Mouse (Mus musculus): ENCODE measurements around the gene Hoxa1. TPM values are rescaled to one million over a fixed set of nuclear protein-coding genes. Genes with fewer than 3 reads are reported as not detected.

The Hoxa1 gene
- polyA plus RNA-seq, 2 experiments, result 0.33 to 0.47 TPM

DNA sequence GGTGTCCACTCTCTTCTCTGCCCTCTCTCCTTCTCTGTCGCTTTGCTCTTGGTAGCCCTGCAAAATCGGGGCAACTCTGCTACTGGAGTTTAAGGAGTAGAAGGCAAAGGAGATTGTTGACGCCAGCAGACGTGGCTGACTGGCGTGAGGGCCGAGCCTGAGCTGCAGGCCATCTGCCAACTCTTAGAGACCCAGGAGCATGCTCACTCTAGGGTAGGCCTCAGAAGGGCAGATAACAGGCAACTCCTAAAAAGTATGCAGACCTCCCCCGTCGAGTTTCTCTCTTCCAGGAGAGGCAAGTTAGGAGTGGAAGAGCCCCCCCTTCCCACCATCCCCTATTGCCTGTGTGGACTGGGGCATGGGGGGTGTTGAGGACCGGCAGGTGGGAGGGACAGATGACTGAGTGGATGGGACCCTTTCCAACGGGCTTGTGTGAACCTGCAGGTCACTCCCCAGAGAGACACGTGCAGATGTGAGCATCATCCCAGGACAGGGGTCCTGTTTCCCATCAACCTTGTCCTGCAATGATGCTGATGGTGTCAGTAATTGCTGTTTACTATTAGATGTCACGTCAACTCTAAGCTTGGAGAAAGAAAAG lies 1.1 kb upstream of the Hoxa1 start:
- no peak overlapping the region for H3K27ac ChIP-seq
- WGBS (ENCODE audit: insufficient replicate concordance), result 17% methylated on average over 12 of the region's 12 CpGs
- H3K27me3 ChIP-seq (ENCODE audit: control insufficient read depth, insufficient read depth, low read length), result peaks cover 98% of the 10 kb centered on the region
- DNase-seq (ENCODE audit: low read depth in 3 of 3, low spot score in 3 of 3), result no peak
- no peaks in the 10 kb centered on the region; a peak in 1 of 4 replicates for H3K4me1 ChIP-seq (replicated peaks; ENCODE audit: control insufficient read depth in 2 of 2, insufficient read depth in 2 of 2, low read length in 1 of 2)
- no peak for TF ChIP-seq CTCF (IDR thresholded peaks at IDR 0.05; ENCODE audit: low read depth)
- TF ChIP-seq EP300 (IDR thresholded peaks at IDR 0.05; ENCODE audit: low read depth), result no peak
- no peak for ATAC-seq (ENCODE audit: insufficient read depth)
- no peak overlapping the region for H3K9ac ChIP-seq (replicated peaks)
- peak overlapping the region; percentile 32 to 57; a peak in 3 of 4 replicates for H3K4me3 ChIP-seq (ENCODE audit: insufficient read depth in 1 of 2, low read depth in 2 of 2, low read length in 2 of 2)
- no peaks in the 10 kb centered on the region for H3K9me3 ChIP-seq (ENCODE audit: control insufficient read depth, low read length)
- peak overlapping the region; percentile 67 for H3K4me2 ChIP-seq (ENCODE audit: low read depth)
- no peaks in the 10 kb centered on the region for H3K36me3 ChIP-seq (replicated peaks; ENCODE audit: control insufficient read depth, insufficient read depth, low read depth)

DNA sequence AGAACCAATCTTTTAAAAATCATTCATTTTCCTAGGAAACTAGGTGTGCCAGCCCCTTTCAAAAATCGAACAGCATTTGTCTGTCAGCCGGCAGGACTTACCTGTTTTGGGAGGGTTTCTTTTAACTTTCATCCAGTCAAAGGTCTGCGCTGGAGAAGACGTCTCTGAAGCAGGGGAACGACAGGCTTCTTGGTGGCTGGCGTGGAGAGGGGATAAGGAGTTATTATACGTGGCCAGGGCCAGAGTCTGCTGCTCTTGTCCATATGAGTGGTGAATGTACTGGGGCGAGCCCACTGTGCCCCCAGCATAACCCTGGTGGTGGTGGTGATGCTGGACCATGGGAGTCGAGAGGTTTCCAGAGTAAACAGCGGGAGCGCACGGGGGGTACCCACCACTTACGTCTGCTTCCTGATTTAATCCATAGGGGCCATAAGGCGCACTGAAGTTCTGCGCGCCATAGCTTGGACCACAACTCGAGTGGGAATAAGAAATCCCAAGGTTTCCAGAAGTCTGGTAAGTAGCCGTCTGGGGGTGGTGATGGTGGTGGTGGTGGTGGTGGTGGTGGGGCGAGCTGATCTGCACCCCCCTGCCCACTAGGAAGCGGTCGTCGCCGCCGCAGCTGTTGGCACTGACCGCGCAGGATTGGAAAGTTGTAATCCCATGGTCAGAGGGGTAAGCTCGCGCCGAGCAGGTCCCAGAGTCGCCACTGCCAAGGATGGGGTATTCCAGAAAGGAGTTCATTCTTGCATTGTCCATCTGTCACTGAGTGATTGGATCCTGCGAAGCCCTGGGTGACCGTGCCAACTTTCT lies 446 bp downstream of the Hoxa1 start:
- Histone ChIP-seq H3K4me1 (replicated peaks; ENCODE audit: control insufficient read depth in 2 of 2, insufficient read depth in 2 of 2, low read length in 1 of 2) (no peaks in the 10 kb centered on the region; a peak in 1 of 4 replicates), H3K9me3 (ENCODE audit: control insufficient read depth, low read length) (no peaks in the 10 kb centered on the region), H3K36me3 (replicated peaks; ENCODE audit: control insufficient read depth, insufficient read depth, low read depth) (no peaks in the 10 kb centered on the region), H3K27me3 (ENCODE audit: control insufficient read depth, insufficient read depth, low read length) (peaks cover 98% of the 10 kb centered on the region), H3K4me3 (ENCODE audit: insufficient read depth in 1 of 2, low read depth in 2 of 2, low read length in 2 of 2) (peak overlapping the region; percentile 41 to 57), H3K9ac (replicated peaks) (no peak overlapping the region), H3K27ac (no peak overlapping the region), H3K4me2 (ENCODE audit: low read depth) (peak overlapping the region; percentile 67)
- TF ChIP-seq CTCF (IDR thresholded peaks at IDR 0.05; ENCODE audit: low read depth) (no peak), EP300 (IDR thresholded peaks at IDR 0.05; ENCODE audit: low read depth) (no peak)
- ATAC-seq (ENCODE audit: insufficient read depth) (no peak), DNase-seq (ENCODE audit: low read depth in 3 of 3, low spot score in 3 of 3) (no peak)
- 1% methylated on average over 31 of the region's 32 CpGs for WGBS (ENCODE audit: insufficient replicate concordance)

DNA sequence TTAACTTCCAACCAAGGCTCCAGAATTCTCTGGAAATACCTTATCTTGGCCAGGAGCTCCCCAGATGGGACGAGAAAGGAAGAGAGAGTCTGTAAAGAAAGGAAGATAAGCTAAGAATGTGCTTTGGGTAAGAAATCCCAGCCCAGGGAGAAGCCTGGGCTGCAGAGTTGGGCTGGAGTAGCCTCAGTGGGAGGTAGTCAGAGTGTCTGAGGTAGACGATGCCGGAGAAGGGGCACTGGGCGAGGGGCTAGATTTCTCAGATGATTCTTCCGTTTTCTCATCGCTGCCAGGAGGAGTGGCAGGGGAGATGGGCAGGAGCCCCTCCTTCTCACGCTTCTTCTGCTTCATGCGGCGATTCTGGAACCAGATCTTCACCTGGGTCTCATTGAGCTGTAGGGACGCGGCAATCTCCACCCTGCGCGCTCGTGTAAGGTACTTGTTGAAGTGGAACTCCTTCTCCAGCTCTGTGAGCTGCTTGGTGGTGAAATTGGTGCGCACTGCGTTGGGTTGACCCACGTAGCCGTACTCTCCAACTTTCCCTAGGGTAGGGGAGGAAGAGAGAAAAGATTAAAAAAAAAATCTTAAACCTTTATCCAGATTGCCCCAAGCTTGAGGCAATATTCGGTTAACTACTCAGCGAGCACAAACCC lies 1.4 kb downstream of the Hoxa1 start:
- DNase-seq (ENCODE audit: low read depth in 3 of 3, low spot score in 3 of 3), result no peak
- no peaks in the 10 kb centered on the region for H3K9me3 ChIP-seq (ENCODE audit: control insufficient read depth, low read length)
- ATAC-seq (ENCODE audit: insufficient read depth), result no peak
- H3K9ac ChIP-seq (replicated peaks), result no peak overlapping the region
- no peak overlapping the region for H3K4me3 ChIP-seq (ENCODE audit: insufficient read depth in 1 of 2, low read depth in 2 of 2, low read length in 2 of 2)
- no peak for TF ChIP-seq EP300 (IDR thresholded peaks at IDR 0.05; ENCODE audit: low read depth)
- TF ChIP-seq CTCF (IDR thresholded peaks at IDR 0.05; ENCODE audit: low read depth), result no peak
- no peaks in the 10 kb centered on the region for H3K36me3 ChIP-seq (replicated peaks; ENCODE audit: control insufficient read depth, insufficient read depth, low read depth)
- WGBS (ENCODE audit: insufficient replicate concordance), result 2% methylated on average over 20 of the region's 20 CpGs
- H3K27ac ChIP-seq, result no peak overlapping the region
- H3K27me3 ChIP-seq (ENCODE audit: control insufficient read depth, insufficient read depth, low read length), result peaks cover 96% of the 10 kb centered on the region
- peak overlapping the region; percentile 4; the same call in 1 of the 2 replicates for H3K4me2 ChIP-seq (ENCODE audit: low read depth)
- no peaks in the 10 kb centered on the region; a peak in 1 of 4 replicates for H3K4me1 ChIP-seq (replicated peaks; ENCODE audit: control insufficient read depth in 2 of 2, insufficient read depth in 2 of 2, low read length in 1 of 2)

DNA sequence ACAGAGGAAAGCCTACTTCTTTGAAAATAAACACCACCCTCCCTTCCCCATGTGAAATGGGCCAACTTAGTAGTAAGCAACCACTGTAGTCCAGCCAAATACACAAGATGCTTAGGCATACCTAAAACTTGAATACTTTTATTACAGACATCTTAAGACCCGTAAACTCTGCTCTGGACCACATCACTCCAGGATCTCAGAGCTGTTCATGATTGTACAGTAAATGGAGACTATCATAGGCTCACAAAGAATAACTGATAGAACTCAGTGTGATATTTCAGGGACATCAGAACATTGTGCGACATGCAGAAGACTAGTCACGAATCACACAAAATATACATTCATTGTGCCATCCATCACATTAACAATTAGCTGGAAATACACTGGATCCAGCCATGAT lies 2.6 kb downstream of the Hoxa1 start:
- Histone ChIP-seq H3K27ac (no peak overlapping the region), H3K9me3 (ENCODE audit: control insufficient read depth, low read length) (no peaks in the 10 kb centered on the region), H3K36me3 (replicated peaks; ENCODE audit: control insufficient read depth, insufficient read depth, low read depth) (no peaks in the 10 kb centered on the region), H3K4me1 (replicated peaks; ENCODE audit: control insufficient read depth in 2 of 2, insufficient read depth in 2 of 2, low read length in 1 of 2) (no peaks in the 10 kb centered on the region; a peak in 1 of 4 replicates), H3K4me3 (ENCODE audit: insufficient read depth in 1 of 2, low read depth in 2 of 2, low read length in 2 of 2) (no peak overlapping the region), H3K4me2 (ENCODE audit: low read depth) (no peak overlapping the region), H3K27me3 (ENCODE audit: control insufficient read depth, insufficient read depth, low read length) (peaks cover 92% of the 10 kb centered on the region), H3K9ac (replicated peaks) (no peak overlapping the region)
- no peak for ATAC-seq (ENCODE audit: insufficient read depth)
- WGBS (ENCODE audit: insufficient replicate concordance), result 49% methylated on average over 3 of the region's 3 CpGs
- DNase-seq (ENCODE audit: low read depth in 3 of 3, low spot score in 3 of 3), result no peak
- TF ChIP-seq EP300 (IDR thresholded peaks at IDR 0.05; ENCODE audit: low read depth), result no peak
- no peak for TF ChIP-seq CTCF (IDR thresholded peaks at IDR 0.05; ENCODE audit: low read depth)

DNA sequence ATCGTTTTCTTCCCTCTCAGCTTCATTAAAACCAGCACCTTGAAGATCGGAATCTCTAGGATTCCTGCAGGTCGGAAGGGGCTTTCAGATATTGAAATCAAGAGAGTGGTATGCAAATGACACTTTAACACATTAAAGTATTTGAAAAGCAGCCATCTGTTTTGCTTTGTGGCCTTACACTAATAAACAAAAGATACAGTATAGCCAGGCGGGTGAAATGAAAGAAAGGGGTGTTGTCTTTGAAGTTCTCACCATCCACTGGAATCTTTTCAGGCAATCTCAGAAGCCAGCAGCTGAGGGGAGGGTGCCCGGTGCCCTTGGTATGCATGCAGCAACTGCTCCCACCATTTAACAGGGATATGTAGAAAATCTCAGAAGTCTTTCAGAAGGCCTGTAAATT lies 4.1 kb downstream of the Hoxa1 start:
- peaks cover 86% of the 10 kb centered on the region for H3K27me3 ChIP-seq (ENCODE audit: control insufficient read depth, insufficient read depth, low read length)
- no peak overlapping the region for H3K4me3 ChIP-seq (ENCODE audit: insufficient read depth in 1 of 2, low read depth in 2 of 2, low read length in 2 of 2)
- H3K36me3 ChIP-seq (replicated peaks; ENCODE audit: control insufficient read depth, insufficient read depth, low read depth), result no peaks in the 10 kb centered on the region
- DNase-seq (ENCODE audit: low read depth in 3 of 3, low spot score in 3 of 3) (no peak), ATAC-seq (ENCODE audit: insufficient read depth) (no peak)
- H3K4me1 ChIP-seq (replicated peaks; ENCODE audit: control insufficient read depth in 2 of 2, insufficient read depth in 2 of 2, low read length in 1 of 2), result no peaks in the 10 kb centered on the region
- H3K4me2 ChIP-seq (ENCODE audit: low read depth), result no peak overlapping the region
- no peaks in the 10 kb centered on the region for H3K9me3 ChIP-seq (ENCODE audit: control insufficient read depth, low read length)
- no peak overlapping the region for H3K27ac ChIP-seq
- WGBS (ENCODE audit: insufficient replicate concordance), result 38% methylated on average over 5 of the region's 5 CpGs
- no peak overlapping the region for H3K9ac ChIP-seq (replicated peaks)
- TF ChIP-seq EP300 (IDR thresholded peaks at IDR 0.05; ENCODE audit: low read depth) (no peak), CTCF (IDR thresholded peaks at IDR 0.05; ENCODE audit: low read depth) (no peak)
